Mouse (Mus musculus) testis, adult 2 months (tissue): Measurements from ENCODE around the gene Olfml1.

ENCODE experiments used
- CTCF ChIP-seq: fragments of 200-500 bp; IDR thresholded peaks from 2 replicates; pipeline ENCODE4 v1.5.1; 2012; ENCODE audit warnings: low read depth, mild to moderate bottlenecking, inconsistent platforms, low read length, moderate library complexity; ENCODE audit not compliant: control insufficient read depth, insufficient read depth, insufficient replicate concordance
- POLR2A ChIP-seq: fragments of 200-500 bp; IDR thresholded peaks from 2 replicates; pipeline ENCODE4 v1.6.1; 2012; ENCODE audit warnings: low read depth, mild to moderate bottlenecking, inconsistent platforms, low read length, moderate library complexity; ENCODE audit not compliant: control insufficient read depth

DNA sequence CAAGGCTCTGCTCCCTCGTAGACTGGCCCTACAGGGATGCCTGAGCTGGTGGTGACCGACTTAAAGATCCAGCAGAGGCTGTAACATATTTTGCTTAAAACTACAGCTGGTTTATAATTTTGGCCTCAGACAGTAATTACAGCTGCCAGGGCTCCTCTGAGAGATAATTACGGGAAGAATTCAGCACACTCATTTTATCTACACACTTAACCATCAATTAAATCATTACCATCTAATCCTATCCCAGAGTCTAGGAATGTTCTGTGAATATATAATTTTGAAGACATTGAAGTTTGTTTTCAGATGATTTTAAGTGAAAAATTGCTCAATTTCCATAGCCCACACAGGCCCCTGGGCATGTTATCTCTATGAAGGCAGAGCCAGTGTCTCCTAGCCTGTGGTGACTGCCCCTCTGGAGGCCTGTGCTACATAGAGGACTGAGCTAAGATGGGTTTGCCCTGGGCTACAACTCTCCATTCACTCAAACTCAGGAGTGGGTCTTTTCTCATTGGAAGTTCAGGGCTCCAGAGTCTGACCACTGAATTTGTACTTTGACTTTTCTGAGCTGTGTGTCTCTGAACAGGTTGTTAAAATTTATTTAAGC lies 39.0 kb upstream of the Olfml1 start:
- TF ChIP-seq POLR2A (no peak), CTCF (no peak)
